In the genomic region with DNA sequence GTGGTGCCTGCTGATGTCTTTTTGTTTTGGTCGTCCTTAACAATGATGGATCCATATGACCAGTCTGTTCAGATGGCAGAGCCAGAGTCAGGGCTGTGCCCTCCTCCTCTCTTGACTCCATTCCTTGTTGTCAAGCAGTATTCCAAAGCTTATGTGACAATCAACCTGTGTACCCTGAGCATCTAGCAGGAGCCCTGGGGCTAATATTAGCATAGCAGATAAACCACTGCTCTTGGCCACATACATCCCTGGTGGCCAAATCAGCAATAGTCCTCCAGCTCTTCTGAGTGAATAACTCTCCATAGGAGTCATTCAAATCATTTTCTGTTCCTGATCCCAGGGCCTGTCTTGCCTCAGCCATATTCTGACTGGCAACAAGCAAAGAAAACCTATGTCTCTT, we compare ENCODE assay signal across 25 mouse cellular contexts.
DNase-seq lines count a peak whose midpoint lies in the region; ATAC-seq and TF ChIP-seq lines count a peak whose summit lies in the region.
"Had no signal": no experiment of that assay in that cellular context is flagged by ENCODE, and none has a peak within 500 bp of the region (broad histone marks: within the 10 kb centered on the region; RNA-seq: fewer than 3 reads in every experiment).

No protein-coding gene starts in this region.

- 69% methylated on average over 1 of the region's 1 CpGs for WGBS in heart, embryonic 13.5 days
- WGBS in heart, embryonic 11.5 days (ENCODE audit: insufficient replicate concordance), result 90% methylated on average over 1 of the region's 1 CpGs
- 54% methylated on average over 1 of the region's 1 CpGs for WGBS in heart, embryonic 15.5 days
- 35% methylated on average over 1 of the region's 1 CpGs for WGBS in heart, postnatal 0 days
- WGBS in heart, embryonic 12.5 days, result 80% methylated on average over 1 of the region's 1 CpGs

- no peaks in the 10 kb centered on the region for H3K27me3 ChIP-seq in heart, embryonic 13.5 days (replicated peaks)
- no peaks in the 10 kb centered on the region for H3K27me3 ChIP-seq in heart, embryonic 11.5 days (ENCODE audit: control insufficient read depth, insufficient read depth, low read length)
- H3K27me3 ChIP-seq in heart, embryonic 15.5 days, result no peaks in the 10 kb centered on the region
- H3K27me3 ChIP-seq in heart, postnatal 0 days (ENCODE audit: control insufficient read depth, insufficient read depth, low read length), result no peaks in the 10 kb centered on the region
- H3K27me3 ChIP-seq in heart, embryonic 12.5 days (replicated peaks), result no peaks in the 10 kb centered on the region
- H3K27me3 ChIP-seq: CH12.LX; embryonic facial prominence, embryonic 12.5 days; forebrain, embryonic 13.5 days; Patski had no signal

- peak overlapping the region; percentile 45 for H3K27ac ChIP-seq in heart, embryonic 13.5 days (replicated peaks)
- H3K27ac ChIP-seq in heart, embryonic 11.5 days (ENCODE audit: low read depth, low read length), result no peak overlapping the region
- peak overlapping the region; percentile 59 for H3K27ac ChIP-seq in heart, embryonic 15.5 days
- H3K27ac ChIP-seq in heart, postnatal 0 days (ENCODE audit: low read depth), result peak overlapping the region; percentile 46
- H3K27ac ChIP-seq in heart, embryonic 12.5 days (ENCODE audit: poor library complexity, severe bottlenecking), result no peak overlapping the region
- H3K27ac ChIP-seq: embryonic facial prominence, embryonic 10.5 days; embryonic facial prominence, embryonic 12.5 days; forebrain, embryonic 13.5 days had no signal

- no peak for TF ChIP-seq EP300 in heart, postnatal 0 days (IDR thresholded peaks at IDR 0.05; ENCODE audit: low read depth)

- no peak overlapping the region for H3K9ac ChIP-seq in heart, embryonic 13.5 days
- no peak overlapping the region for H3K9ac ChIP-seq in heart, embryonic 11.5 days (ENCODE audit: low read depth, low read length)
- no peak overlapping the region for H3K9ac ChIP-seq in heart, embryonic 15.5 days
- H3K9ac ChIP-seq in heart, postnatal 0 days (replicated peaks; ENCODE audit: low read depth, low read length), result no peak overlapping the region
- no peak overlapping the region for H3K9ac ChIP-seq in heart, embryonic 12.5 days
- H3K9ac ChIP-seq: embryonic facial prominence, embryonic 12.5 days; forebrain, embryonic 13.5 days had no signal

- peak; percentile 15 to 30 for DNase-seq in heart, adult 18-20 months
- no peak for DNase-seq in heart, postnatal 14 days
- no peak for DNase-seq in heart, postnatal 25 days (ENCODE audit: low spot score)
- peak; percentile 35 for DNase-seq in heart, postnatal 0 days (ENCODE audit: low spot score)
- DNase-seq: adrenal gland, adult 8-10 months; adrenal gland, postnatal 14 days; adrenal gland, postnatal 36 days; B cell, adult 2 months; cerebellum, adult 11-12 months; cerebellum, adult 2 months; cerebellum, adult 9-10 months; cerebellum, postnatal 10 days; cerebellum, postnatal 25 days had no signal

- TF ChIP-seq CTCF in heart, postnatal 0 days (IDR thresholded peaks at IDR 0.05; ENCODE audit: low read depth), result 0 out of 2 replicates have a peak, but pooled peaks have one; percentile 9

- H3K4me1 ChIP-seq in heart, embryonic 13.5 days, result peaks cover 25% of the 10 kb centered on the region
- peaks cover 3% of the 10 kb centered on the region; the same call in 1 of the 2 replicates for H3K4me1 ChIP-seq in heart, embryonic 11.5 days (ENCODE audit: control insufficient read depth, insufficient read depth, low read length)
- H3K4me1 ChIP-seq in heart, embryonic 15.5 days (replicated peaks), result peaks cover 20% of the 10 kb centered on the region
- H3K4me1 ChIP-seq in heart, postnatal 0 days (ENCODE audit: control insufficient read depth, insufficient read depth), result peaks cover 5% of the 10 kb centered on the region; the same call in 1 of the 2 replicates
- peaks cover 29% of the 10 kb centered on the region for H3K4me1 ChIP-seq in heart, embryonic 12.5 days (replicated peaks)

- peaks cover 45% of the 10 kb centered on the region for H3K36me3 ChIP-seq in heart, embryonic 13.5 days
- peaks cover 3% of the 10 kb centered on the region; the same call in 1 of the 2 replicates for H3K36me3 ChIP-seq in heart, embryonic 11.5 days (ENCODE audit: control insufficient read depth, insufficient read depth, low read length)
- peaks cover 5% of the 10 kb centered on the region; the same call in 1 of the 2 replicates for H3K36me3 ChIP-seq in heart, embryonic 15.5 days
- peaks cover 23% of the 10 kb centered on the region for H3K36me3 ChIP-seq in heart, postnatal 0 days (replicated peaks; ENCODE audit: control insufficient read depth, insufficient read depth, low read length)
- H3K36me3 ChIP-seq in heart, embryonic 12.5 days, result peaks cover 34% of the 10 kb centered on the region
- H3K36me3 ChIP-seq: G1E had no signal

- intact Hi-C loops in heart, postnatal 14 days (cut with DNase I), result no loop called here
- intact Hi-C loops in heart, postnatal 25 days (cut with DNase I), result loop anchor here (5.0 kb wide), 1 partner anchor 41 kb away; no protein-coding TSS in a partner anchor

- H3K4me2 ChIP-seq in heart, embryonic 13.5 days, result no peak overlapping the region
- no peak overlapping the region for H3K4me2 ChIP-seq in heart, embryonic 11.5 days
- no peak overlapping the region for H3K4me2 ChIP-seq in heart, embryonic 15.5 days
- H3K4me2 ChIP-seq in heart, postnatal 0 days (ENCODE audit: low read depth, low read length), result no peak overlapping the region
- H3K4me2 ChIP-seq in heart, embryonic 12.5 days, result no peak overlapping the region
- H3K4me2 ChIP-seq: embryonic facial prominence, embryonic 12.5 days; forebrain, embryonic 13.5 days had no signal

- no peaks in the 10 kb centered on the region for H3K9me3 ChIP-seq in heart, embryonic 13.5 days
- H3K9me3 ChIP-seq in heart, embryonic 11.5 days (replicated peaks; ENCODE audit: control insufficient read depth, low read length), result no peaks in the 10 kb centered on the region
- no peaks in the 10 kb centered on the region for H3K9me3 ChIP-seq in heart, embryonic 15.5 days (replicated peaks)
- no peaks in the 10 kb centered on the region for H3K9me3 ChIP-seq in heart, postnatal 0 days (replicated peaks; ENCODE audit: control insufficient read depth, low read length)
- peaks cover 5% of the 10 kb centered on the region; the same call in 1 of the 2 replicates for H3K9me3 ChIP-seq in heart, embryonic 12.5 days (replicated peaks)
- H3K9me3 ChIP-seq: embryonic facial prominence, embryonic 10.5 days; embryonic facial prominence, embryonic 12.5 days had no signal

- no peak for ATAC-seq in heart, embryonic 13.5 days (ENCODE audit: extremely low read depth, insufficient number of reproducible peaks, low FRiP score, low TSS enrichment)
- ATAC-seq in heart, embryonic 11.5 days (replicated peaks; ENCODE audit: insufficient number of reproducible peaks, low FRiP score, low TSS enrichment), result no peak
- ATAC-seq in heart, embryonic 15.5 days (replicated peaks; ENCODE audit: insufficient number of reproducible peaks, insufficient read depth, low FRiP score, low read depth), result no peak; the same call in 1 of the 2 replicates
- ATAC-seq in heart, postnatal 0 days (ENCODE audit: insufficient read depth, low read depth), result peak; percentile 59
- ATAC-seq in heart, embryonic 12.5 days (ENCODE audit: insufficient number of reproducible peaks, low FRiP score), result no peak
- ATAC-seq: activated CD4-positive, CD25-positive, alpha-beta regulatory T cell, adult 4 months; CD4-positive, CD25-positive, alpha-beta regulatory T cell, adult 4 months; forebrain, embryonic 13.5 days; Patski had no signal

- no peak overlapping the region for H3K4me3 ChIP-seq in heart, embryonic 13.5 days
- H3K4me3 ChIP-seq in heart, embryonic 11.5 days (ENCODE audit: low read depth, low read length), result no peak overlapping the region
- H3K4me3 ChIP-seq in heart, embryonic 15.5 days, result no peak overlapping the region
- H3K4me3 ChIP-seq in heart, postnatal 0 days (ENCODE audit: low read depth, low read length), result no peak overlapping the region
- no peak overlapping the region for H3K4me3 ChIP-seq in heart, embryonic 12.5 days
- H3K4me3 ChIP-seq: embryonic facial prominence, embryonic 10.5 days; embryonic facial prominence, embryonic 12.5 days; forebrain, embryonic 13.5 days had no signal

Comparison
In these comparisons a context has a peak if more than half of its experiments do, and no peak if none do; other contexts are left out.
1. DNase-seq: peak in heart, adult 18-20 months (2 of 2) and heart, postnatal 0 days (single experiment); none in heart, postnatal 14 days (0 of 2) and heart, postnatal 25 days (single experiment).
2. H3K27ac ChIP-seq: peak in heart, embryonic 13.5 days (single experiment), heart, embryonic 15.5 days (single experiment) and heart, postnatal 0 days (single experiment); none in heart, embryonic 11.5 days (single experiment) and heart, embryonic 12.5 days (single experiment).